Mouse (Mus musculus) lung, embryonic 16.5 days (tissue): ENCODE measurements around the gene Sorcs1. TPM values are rescaled to one million over a fixed set of nuclear protein-coding genes. Genes with fewer than 3 reads are reported as not detected.

Experiments used
- ATAC-seq: fragments of 200-750 bp; cut with Nextera tagmentation; 2 replicates; pipeline ENCODE4 v1.8.0; 2017; ENCODE audit warnings: low read depth, mild to moderate bottlenecking, moderate library complexity
- H3K27ac ChIP-seq: fragments of 300-500 bp; sonication (generic); 2 replicates; pipeline ENCODE4 v1.5.1; 2014; ENCODE audit warnings: mild to moderate bottlenecking, control low read depth, low read length
- H3K27me3 ChIP-seq: fragments of 300-500 bp; sonication (generic); 2 replicates; pipeline ENCODE4 v1.6.1; 2014; ENCODE audit warnings: low read depth, low read length, mixed read lengths; ENCODE audit not compliant: control insufficient read depth, insufficient read depth
- H3K36me3 ChIP-seq: fragments of 300-500 bp; sonication (generic); 2 replicates; pipeline ENCODE4 v1.6.1; 2014; ENCODE audit warnings: low read length; ENCODE audit not compliant: control insufficient read depth, insufficient read depth
- H3K4me1 ChIP-seq: fragments of 300-500 bp; sonication (generic); replicated peaks from 2 replicates; pipeline ENCODE4 v1.6.1; 2014; ENCODE audit warnings: low read length, mixed read lengths; ENCODE audit not compliant: control insufficient read depth, insufficient read depth
- H3K4me2 ChIP-seq: fragments of 300-500 bp; sonication (generic); 2 replicates; pipeline ENCODE4 v1.6.1; 2014; ENCODE audit warnings: low read depth, low read length, control low read depth
- H3K4me3 ChIP-seq: fragments of 300-500 bp; sonication (generic); 2 replicates; pipeline ENCODE4 v1.5.1; 2014; ENCODE audit warnings: mild to moderate bottlenecking, low read length, control low read depth
- H3K9ac ChIP-seq: fragments of 300-500 bp; sonication (generic); 2 replicates; pipeline ENCODE4 v1.6.1; 2014; ENCODE audit warnings: low read length, control low read depth
- H3K9me3 ChIP-seq: fragments of 300-500 bp; sonication (generic); 2 replicates; pipeline ENCODE4 v1.6.1; 2016; ENCODE audit warnings: low read length; ENCODE audit not compliant: control insufficient read depth
- WGBS: fragments of 180-500 bp; shearing (Covaris S2); extraction: QIAGEN DNeasy Blood & Tissue Kit; methylation state at CpG from one replicate; pipeline ENCODE4 v1.1.7; 2014; 5-methylcytosine and 5-hydroxymethylcytosine counted together
- polyA plus RNA-seq: library from polyadenylated mRNA; unstranded; fragments of >200 nt; fragmentation: Nextera tagmentation; extraction: Ambion mirVana; gene quantifications from 2 replicates; pipeline ENCODE4 v1.2.1, GENCODE M21; 2015

Sorcs1 gene
- polyA plus RNA-seq, 1 experiment from 2014 or later: 0.67 TPM

DNA sequence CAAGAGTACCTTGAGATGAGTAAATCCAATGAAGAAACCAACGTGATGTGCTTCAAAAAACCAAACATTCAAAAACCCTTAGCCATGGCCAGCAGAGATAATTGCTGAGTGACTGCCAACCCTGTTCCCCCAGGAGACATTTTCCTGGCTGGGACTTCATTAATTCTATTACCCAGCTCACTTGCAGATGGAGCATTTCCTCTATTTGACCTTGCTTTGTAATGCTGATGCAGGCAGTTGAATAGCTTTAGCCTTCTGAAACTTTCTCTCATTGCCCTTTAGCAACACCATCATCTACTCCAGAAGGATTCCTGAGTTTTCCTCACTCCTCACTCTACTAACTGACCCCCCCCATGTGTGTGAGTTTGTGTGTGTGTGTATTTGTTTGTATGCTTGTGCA lies 34.6 kb downstream of the Sorcs1 start:
- Histone ChIP-seq H3K27me3 (no peaks in the 10 kb centered on the region), H3K4me3 (no peak overlapping the region), H3K9me3 (no peaks in the 10 kb centered on the region), H3K27ac (no peak overlapping the region), H3K36me3 (no peaks in the 10 kb centered on the region), H3K9ac (no peak overlapping the region), H3K4me2 (no peak overlapping the region), H3K4me1 (no peaks in the 10 kb centered on the region)
- ATAC-seq: no peak
- WGBS: 57% methylated on average over 1 of the region's 1 CpGs

DNA sequence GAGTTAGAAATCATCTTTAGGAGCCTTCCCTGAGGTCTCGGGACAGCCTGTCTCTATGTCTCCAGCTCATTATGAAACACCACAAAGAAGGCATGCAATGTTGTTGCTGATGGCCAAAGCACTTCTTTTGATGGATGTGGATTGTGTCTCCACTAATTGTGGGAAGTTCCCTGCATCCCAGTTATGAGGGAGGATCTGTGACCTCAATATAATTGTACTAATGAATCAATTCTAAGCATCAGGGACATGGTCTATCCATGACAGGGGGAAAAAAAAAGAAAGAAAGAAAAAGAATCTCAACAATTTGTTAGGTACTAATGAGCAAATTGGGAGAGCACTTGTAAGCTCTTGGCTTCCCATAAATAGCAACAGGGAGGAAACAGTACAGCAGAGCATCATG lies 36.3 kb downstream of the Sorcs1 start:
- WGBS: 81% methylated on average over 1 of the region's 1 CpGs
- no peak for ATAC-seq
- no peaks in the 10 kb centered on the region for H3K27me3 ChIP-seq
- H3K27ac ChIP-seq: no peak overlapping the region
- H3K9ac ChIP-seq: no peak overlapping the region
- no peaks in the 10 kb centered on the region for H3K4me1 ChIP-seq
- no peak overlapping the region for H3K4me2 ChIP-seq
- H3K9me3 ChIP-seq: no peaks in the 10 kb centered on the region
- no peaks in the 10 kb centered on the region for H3K36me3 ChIP-seq
- H3K4me3 ChIP-seq: no peak overlapping the region

DNA sequence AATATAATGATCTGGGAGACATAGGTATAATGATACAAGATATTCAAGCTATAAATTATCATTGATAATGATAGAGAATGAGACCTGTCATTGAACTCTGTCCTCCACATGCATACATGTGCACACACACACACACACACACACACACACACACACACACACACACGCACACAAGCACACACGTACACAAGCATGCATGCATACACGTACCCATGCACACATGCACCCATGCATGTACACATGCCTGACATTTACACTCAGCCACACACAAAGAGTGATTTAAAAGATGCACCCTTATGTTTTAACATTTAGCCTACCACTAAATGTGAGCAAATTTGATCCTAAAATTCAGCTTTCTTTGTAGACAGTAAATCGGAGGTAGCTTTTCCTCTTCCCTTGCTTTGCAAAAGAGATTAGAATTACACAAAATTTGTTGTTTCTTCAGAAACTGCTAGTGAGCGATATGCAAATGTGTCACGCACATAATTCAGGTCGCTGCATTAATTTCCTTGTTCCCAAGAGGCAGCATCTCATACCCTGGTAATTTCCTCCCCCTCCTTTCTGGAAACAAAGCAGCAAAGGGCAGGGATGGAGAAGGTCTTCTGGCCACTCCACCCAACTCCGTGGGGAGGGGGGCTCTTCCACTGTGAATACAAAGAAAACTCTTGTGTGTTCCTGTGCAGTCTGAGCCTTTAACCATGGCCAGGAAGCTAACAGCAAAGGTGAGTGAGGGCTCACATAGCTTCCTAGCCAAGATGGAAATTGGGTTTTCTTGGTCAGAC lies 38.0 kb downstream of the Sorcs1 start:
- H3K36me3 ChIP-seq: no peaks in the 10 kb centered on the region
- H3K27ac ChIP-seq: no peak overlapping the region
- 82% methylated on average over 8 of the region's 8 CpGs for WGBS
- no peak overlapping the region for H3K4me2 ChIP-seq
- no peak overlapping the region for H3K4me3 ChIP-seq
- no peak overlapping the region for H3K9ac ChIP-seq
- ATAC-seq: no peak
- H3K27me3 ChIP-seq: no peaks in the 10 kb centered on the region
- H3K4me1 ChIP-seq: no peaks in the 10 kb centered on the region
- H3K9me3 ChIP-seq: no peaks in the 10 kb centered on the region

DNA sequence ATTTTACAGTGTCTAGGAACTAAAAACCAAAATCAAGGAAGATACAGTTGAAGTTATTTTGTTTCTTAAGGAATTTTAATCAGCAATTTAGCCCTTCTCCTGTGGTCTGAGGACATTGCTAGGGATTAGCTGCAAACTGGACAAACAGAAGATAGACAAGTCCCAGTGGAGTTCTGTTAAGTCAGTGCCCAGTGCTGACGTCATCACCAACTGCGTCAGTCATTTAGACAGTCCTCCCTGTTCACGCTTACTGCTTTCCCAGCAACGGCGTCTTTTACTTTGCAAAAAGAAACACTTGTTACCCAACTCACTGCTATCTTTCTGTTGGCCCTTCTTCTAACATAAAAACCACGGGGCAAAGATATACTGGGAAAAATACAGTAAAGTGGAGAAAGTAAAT lies 40.3 kb downstream of the Sorcs1 start:
- ATAC-seq: no peak
- H3K36me3 ChIP-seq: no peaks in the 10 kb centered on the region
- WGBS: 65% methylated on average over 6 of the region's 6 CpGs
- no peaks in the 10 kb centered on the region for H3K27me3 ChIP-seq
- no peaks in the 10 kb centered on the region for H3K9me3 ChIP-seq
- H3K9ac ChIP-seq: no peak overlapping the region
- no peak overlapping the region for H3K27ac ChIP-seq
- H3K4me2 ChIP-seq: no peak overlapping the region
- no peaks in the 10 kb centered on the region for H3K4me1 ChIP-seq
- H3K4me3 ChIP-seq: no peak overlapping the region

DNA sequence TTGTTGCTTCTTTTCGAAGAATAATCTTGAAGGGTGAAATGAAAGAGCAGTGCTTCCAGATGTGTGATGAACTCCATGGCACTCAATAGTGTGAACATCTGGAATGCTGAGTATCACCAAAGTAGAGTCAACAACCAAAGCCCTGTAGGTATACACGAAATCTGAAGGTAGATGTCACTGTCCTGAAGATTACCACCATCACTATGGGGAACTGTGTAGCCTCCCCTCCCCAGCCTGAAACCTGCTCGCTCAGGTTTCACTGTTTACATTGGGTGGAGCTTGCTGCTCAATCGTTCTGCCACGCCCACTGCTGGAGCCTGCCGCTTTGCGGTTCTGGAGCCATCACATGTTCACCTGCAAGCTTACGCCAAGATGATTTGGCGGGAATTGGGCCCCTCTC lies 64.4 kb downstream of the Sorcs1 start:
- no peaks in the 10 kb centered on the region for H3K4me1 ChIP-seq
- ATAC-seq: no peak
- H3K27me3 ChIP-seq: no peaks in the 10 kb centered on the region
- no peak overlapping the region for H3K4me2 ChIP-seq
- no peak overlapping the region for H3K27ac ChIP-seq
- H3K9ac ChIP-seq: no peak overlapping the region
- WGBS: 24% methylated on average over 9 of the region's 9 CpGs
- H3K4me3 ChIP-seq: no peak overlapping the region
- no peaks in the 10 kb centered on the region for H3K36me3 ChIP-seq
- H3K9me3 ChIP-seq: no peaks in the 10 kb centered on the region

DNA sequence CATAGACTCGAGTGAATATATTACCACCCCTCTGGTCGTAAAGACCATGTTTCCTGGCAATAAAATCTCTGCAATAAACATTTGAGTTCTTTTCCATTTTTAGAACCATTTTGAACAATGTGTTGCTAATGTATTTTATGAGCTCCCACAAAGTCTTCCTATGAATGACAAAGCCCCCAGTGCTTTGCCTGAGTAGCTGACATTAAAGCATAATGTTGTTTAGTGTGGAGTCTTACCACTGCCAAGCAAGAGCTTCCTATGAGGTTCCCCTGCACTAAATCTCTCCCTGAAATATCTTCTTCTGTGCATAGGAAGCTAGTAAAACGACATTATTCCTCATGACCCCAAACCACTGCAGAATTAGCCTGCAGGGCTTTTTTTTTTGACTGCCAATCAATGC lies 66.8 kb downstream of the Sorcs1 start:
- 36% methylated on average over 3 of the region's 3 CpGs for WGBS
- no peak for ATAC-seq
- H3K36me3 ChIP-seq: no peaks in the 10 kb centered on the region
- no peaks in the 10 kb centered on the region for H3K9me3 ChIP-seq
- H3K4me1 ChIP-seq: no peaks in the 10 kb centered on the region
- H3K27ac ChIP-seq: no peak overlapping the region
- no peak overlapping the region for H3K4me3 ChIP-seq
- no peak overlapping the region for H3K9ac ChIP-seq
- no peaks in the 10 kb centered on the region for H3K27me3 ChIP-seq
- H3K4me2 ChIP-seq: no peak overlapping the region

DNA sequence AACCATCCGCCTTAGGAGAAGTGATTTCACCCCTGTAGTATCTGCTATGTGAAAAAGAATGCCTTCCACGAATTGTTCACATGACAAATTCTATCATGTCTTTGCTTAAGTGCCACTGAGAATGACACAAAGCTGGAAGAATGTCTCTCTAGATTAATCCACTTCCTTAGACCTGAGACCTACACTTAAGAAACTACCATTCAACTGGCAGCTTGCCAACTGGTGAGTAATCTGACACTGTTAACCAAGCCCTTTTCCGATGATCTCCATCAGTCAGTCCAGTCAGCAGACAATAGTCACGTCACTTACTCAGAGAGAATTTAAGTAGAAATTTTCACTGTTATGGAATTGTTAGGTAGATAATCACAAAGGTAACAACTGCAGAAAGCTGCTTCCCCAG lies 74.6 kb downstream of the Sorcs1 start:
- Histone ChIP-seq H3K27me3 (no peaks in the 10 kb centered on the region), H3K4me3 (no peak overlapping the region), H3K27ac (no peak overlapping the region), H3K4me2 (no peak overlapping the region), H3K36me3 (no peaks in the 10 kb centered on the region), H3K9ac (no peak overlapping the region), H3K4me1 (no peaks in the 10 kb centered on the region), H3K9me3 (no peaks in the 10 kb centered on the region)
- ATAC-seq: no peak
- 16% methylated on average over 4 of the region's 4 CpGs for WGBS

DNA sequence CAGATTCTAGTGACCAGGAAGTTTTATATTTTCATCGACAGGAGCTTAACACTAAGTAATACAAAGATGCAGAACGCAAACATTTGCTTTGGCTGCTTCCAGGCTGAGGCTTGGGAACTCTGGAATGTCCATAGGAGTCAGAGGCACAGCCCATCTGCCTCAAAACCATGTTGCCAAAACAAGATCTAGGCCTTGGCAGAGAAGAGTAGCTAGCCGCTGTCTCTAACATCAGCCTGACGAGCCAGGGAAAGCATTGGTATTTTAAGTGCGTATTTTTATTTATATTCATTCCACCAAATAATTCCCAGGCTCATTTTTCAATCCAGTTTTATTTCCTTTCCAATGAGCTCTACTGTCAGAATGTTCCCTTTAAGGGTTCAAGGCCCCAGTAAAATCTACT lies 75.1 kb downstream of the Sorcs1 start:
- no peak overlapping the region for H3K4me3 ChIP-seq
- no peaks in the 10 kb centered on the region for H3K36me3 ChIP-seq
- ATAC-seq: no peak
- no peaks in the 10 kb centered on the region for H3K27me3 ChIP-seq
- no peak overlapping the region for H3K27ac ChIP-seq
- 46% methylated on average over 5 of the region's 5 CpGs for WGBS
- H3K4me1 ChIP-seq: no peaks in the 10 kb centered on the region
- no peak overlapping the region for H3K9ac ChIP-seq
- H3K9me3 ChIP-seq: no peaks in the 10 kb centered on the region
- H3K4me2 ChIP-seq: no peak overlapping the region

DNA sequence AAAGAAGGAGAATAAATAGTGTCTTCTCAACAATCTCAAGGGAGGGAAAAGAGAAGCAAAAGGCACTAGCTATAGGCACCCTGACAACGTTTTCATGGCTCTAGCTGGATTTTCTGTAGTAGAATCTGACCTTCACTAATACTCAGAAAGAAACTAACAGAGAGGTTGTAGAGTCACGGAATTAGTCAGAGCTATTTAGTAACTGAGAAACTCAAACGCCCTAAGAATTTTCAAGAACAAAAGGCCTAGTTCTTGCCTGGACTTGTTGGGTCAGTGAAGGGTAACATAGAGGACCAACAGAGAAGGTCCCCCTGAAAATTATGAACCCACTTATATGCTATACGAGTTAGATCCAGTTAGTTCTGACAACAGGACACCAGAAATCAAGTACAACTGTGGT lies 81.1 kb downstream of the Sorcs1 start:
- Histone ChIP-seq H3K9ac (no peak overlapping the region), H3K4me1 (no peaks in the 10 kb centered on the region), H3K27ac (no peak overlapping the region), H3K4me3 (no peak overlapping the region), H3K9me3 (no peaks in the 10 kb centered on the region), H3K27me3 (no peaks in the 10 kb centered on the region), H3K4me2 (no peak overlapping the region), H3K36me3 (no peaks in the 10 kb centered on the region)
- WGBS: 71% methylated on average over 4 of the region's 4 CpGs
- ATAC-seq: no peak

DNA sequence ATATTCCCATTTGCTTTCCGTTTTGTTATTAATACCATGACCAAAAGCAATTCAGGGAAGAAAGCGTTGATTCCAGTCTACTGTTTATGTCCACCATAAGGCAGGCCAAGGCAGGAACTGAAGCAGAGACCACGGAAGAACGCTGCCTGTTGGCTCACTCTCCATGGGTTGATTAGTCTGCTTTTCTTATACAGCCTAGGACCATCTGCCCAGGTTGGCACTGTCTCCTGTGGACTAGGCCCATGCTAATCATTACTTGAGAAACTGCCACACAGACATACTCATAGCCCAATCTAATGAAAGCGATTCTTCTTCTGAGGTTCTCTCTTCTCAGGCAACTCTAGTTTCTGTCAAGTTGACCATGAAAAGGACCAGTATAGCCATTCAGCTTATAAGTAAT lies 92.3 kb downstream of the Sorcs1 start:
- Histone ChIP-seq H3K27me3 (no peaks in the 10 kb centered on the region), H3K4me2 (no peak overlapping the region), H3K9me3 (no peaks in the 10 kb centered on the region), H3K9ac (no peak overlapping the region), H3K36me3 (no peaks in the 10 kb centered on the region), H3K4me3 (no peak overlapping the region), H3K4me1 (no peaks in the 10 kb centered on the region), H3K27ac (no peak overlapping the region)
- no peak for ATAC-seq
- 90% methylated on average over 5 of the region's 5 CpGs for WGBS
